Mouse (Mus musculus): ENCODE results near the gene Dnajc5. TPM values are rescaled to one million over a fixed set of nuclear protein-coding genes. Genes with fewer than 3 reads are reported as not detected.

Gene Dnajc5
- polyA plus RNA-seq, 1 experiment from 2014 or later = 110 TPM

- DNase-seq (ENCODE audit: low read depth, low spot score) = no peak
- ChIA-PET POLR2A (interaction anchor here (1.0 to 1.1 kb wide), 2 partner anchors 8 to 9 kb away, joined by 3 to 4 read pairs; no protein-coding TSS in a partner anchor), CTCF (interaction anchor here (0.8 to 1.4 kb wide), 2 partner anchors 10 to 69 kb away, joined by 4 to 5 read pairs; no protein-coding TSS in a partner anchor)
- no peaks in the 10 kb centered on the region for H3K27me3 ChIP-seq
- no peak for TF ChIP-seq CTCF (IDR thresholded peaks at IDR 0.05)
- ATAC-seq = no peak
- in situ Hi-C loops (cut with MboI; ENCODE audit: low pct_unique_long_range_greater_than_20kb) = loop anchor here (25.0 kb wide), 1 partner anchor 1379 kb away; no protein-coding TSS in a partner anchor
These were observed 71.3 kb downstream of the Dnajc5 start, which contains the start of gene Prpf6 for GRCm38 (mm10) chr2:181591528-181592085. TSS of gene Prpf6 (plus strand) at chr2:181591868.

- CTCF ChIA-PET = interaction anchor here (1.4 kb wide), 1 partner anchor 70 kb away, joined by 5 read pairs; no protein-coding TSS in a partner anchor
- H3K27me3 ChIP-seq = no peaks in the 10 kb centered on the region
- TF ChIP-seq CTCF (IDR thresholded peaks at IDR 0.05) = no peak
- ATAC-seq (peak; percentile 57), DNase-seq (ENCODE audit: low read depth, low spot score) (no peak)
- in situ Hi-C loops (cut with MboI; ENCODE audit: low pct_unique_long_range_greater_than_20kb) = loop anchor here (25.0 kb wide), 1 partner anchor 1380 kb away; no protein-coding TSS in a partner anchor
- POLR2A ChIA-PET = interaction anchor here (1.0 to 1.1 kb wide), 2 partner anchors 9 to 10 kb away, joined by 3 to 4 read pairs; no protein-coding TSS in a partner anchor
These were observed 72.2 kb downstream of the Dnajc5 start, which contains the start of gene Zfp512b for GRCm38 (mm10) chr2:181592231-181593041. TSS of gene Zfp512b (minus strand) at chr2:181592803.

DNA sequence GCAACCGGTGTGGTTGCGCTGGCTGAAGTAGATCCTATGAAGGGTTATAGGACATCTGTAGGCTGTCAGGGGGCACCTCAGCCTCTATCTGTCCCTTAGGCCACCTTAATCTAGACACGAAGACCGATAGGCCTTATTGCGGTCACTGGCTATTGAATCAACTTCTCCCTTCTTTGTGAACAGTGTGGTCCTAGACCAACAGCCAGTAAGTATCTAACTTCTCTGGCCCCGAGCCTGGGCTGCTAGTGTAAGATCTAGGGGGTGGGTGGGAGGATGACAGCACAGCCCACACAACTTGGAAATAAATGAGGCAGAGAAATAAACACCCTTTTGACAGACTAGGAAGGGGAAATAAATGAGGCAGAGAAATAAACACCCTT lies 72.7 kb downstream of the Dnajc5 start:
- no peak for DNase-seq (ENCODE audit: low read depth, low spot score)
- CTCF ChIA-PET = no interaction called here

DNA sequence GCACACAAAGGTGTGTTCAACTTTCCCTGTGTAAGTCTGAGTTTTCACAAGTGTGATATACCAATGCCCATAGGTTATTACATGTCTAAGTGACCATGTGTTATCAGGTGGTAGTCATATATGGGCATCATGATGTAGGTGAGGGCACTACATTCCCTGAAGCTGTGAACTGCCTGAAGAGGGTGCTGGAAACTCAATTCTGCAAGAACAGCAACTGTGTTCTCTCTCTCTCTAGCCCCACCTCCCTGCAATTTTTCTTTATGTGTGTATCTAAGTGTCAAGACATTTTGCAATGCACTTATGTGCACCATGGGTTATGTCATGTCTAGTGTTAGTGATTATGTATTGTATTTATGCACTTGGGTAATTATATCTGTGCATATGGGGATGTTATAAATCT lies 73.7 kb downstream of the Dnajc5 start:
- POLR2A ChIA-PET = interaction anchor here (0.6 to 0.7 kb wide), 2 partner anchors 9 to 434 kb away, joined by 3 read pairs; partner anchors contain the start of gene Uckl1
- no peak for ATAC-seq
- in situ Hi-C loops (cut with MboI; ENCODE audit: low pct_unique_long_range_greater_than_20kb) = loop anchor here (25.0 kb wide), 1 partner anchor 1382 kb away; no protein-coding TSS in a partner anchor
- CTCF ChIA-PET = interaction anchor here (0.8 to 2.3 kb wide), 4 partner anchors 10 to 183 kb away, joined by 3 to 7 read pairs (median 4); partner anchors contain the start of gene Uckl1
- no peak for TF ChIP-seq CTCF (IDR thresholded peaks at IDR 0.05)
- H3K27me3 ChIP-seq = no peaks in the 10 kb centered on the region
- DNase-seq (ENCODE audit: low read depth, low spot score) = no peak

More for the DNA sequence above, 72.7 kb downstream of the Dnajc5 start:
- POLR2A ChIA-PET = no interaction called here
- TF ChIP-seq CTCF (IDR thresholded peaks at IDR 0.05) = no peak
- peak; percentile 7 for ATAC-seq
- in situ Hi-C loops (cut with MboI; ENCODE audit: low pct_unique_long_range_greater_than_20kb) = loop anchor here (25.0 kb wide), 1 partner anchor 1381 kb away; no protein-coding TSS in a partner anchor
- no peaks in the 10 kb centered on the region for H3K27me3 ChIP-seq

- CTCF ChIA-PET = interaction anchor here (0.8 to 2.3 kb wide), 8 partner anchors 11 to 184 kb away, joined by 3 to 7 read pairs (median 4); partner anchors contain the start of gene Uckl1
- no peak for TF ChIP-seq CTCF (IDR thresholded peaks at IDR 0.05)
- no peak for ATAC-seq
- H3K27me3 ChIP-seq = no peaks in the 10 kb centered on the region
- in situ Hi-C loops (cut with MboI; ENCODE audit: low pct_unique_long_range_greater_than_20kb) = loop anchor here (25.0 kb wide), 1 partner anchor 1383 kb away; no protein-coding TSS in a partner anchor
- POLR2A ChIA-PET = interaction anchor here (0.7 kb wide), 1 partner anchor 210 kb away, joined by 5 read pairs; no protein-coding TSS in a partner anchor
- no peak for DNase-seq (ENCODE audit: low read depth, low spot score)
These were observed 74.8 kb downstream of the Dnajc5 start for GRCm38 (mm10) chr2:181594946-181595696.

- CTCF ChIA-PET = interaction anchor here (1.0 to 2.3 kb wide), 3 partner anchors 12 to 83 kb away, joined by 3 to 8 read pairs (median 7); partner anchors contain the start of gene Uckl1
- DNase-seq (ENCODE audit: low read depth, low spot score) (no peak), ATAC-seq (no peak)
- in situ Hi-C loops (cut with MboI; ENCODE audit: low pct_unique_long_range_greater_than_20kb) = loop anchor here (25.0 kb wide), 1 partner anchor 1384 kb away; no protein-coding TSS in a partner anchor
- POLR2A ChIA-PET = no interaction called here
- no peaks in the 10 kb centered on the region for H3K27me3 ChIP-seq
- no peak for TF ChIP-seq CTCF (IDR thresholded peaks at IDR 0.05)
These were observed 76.1 kb downstream of the Dnajc5 start for GRCm38 (mm10) chr2:181596221-181596960.

DNA sequence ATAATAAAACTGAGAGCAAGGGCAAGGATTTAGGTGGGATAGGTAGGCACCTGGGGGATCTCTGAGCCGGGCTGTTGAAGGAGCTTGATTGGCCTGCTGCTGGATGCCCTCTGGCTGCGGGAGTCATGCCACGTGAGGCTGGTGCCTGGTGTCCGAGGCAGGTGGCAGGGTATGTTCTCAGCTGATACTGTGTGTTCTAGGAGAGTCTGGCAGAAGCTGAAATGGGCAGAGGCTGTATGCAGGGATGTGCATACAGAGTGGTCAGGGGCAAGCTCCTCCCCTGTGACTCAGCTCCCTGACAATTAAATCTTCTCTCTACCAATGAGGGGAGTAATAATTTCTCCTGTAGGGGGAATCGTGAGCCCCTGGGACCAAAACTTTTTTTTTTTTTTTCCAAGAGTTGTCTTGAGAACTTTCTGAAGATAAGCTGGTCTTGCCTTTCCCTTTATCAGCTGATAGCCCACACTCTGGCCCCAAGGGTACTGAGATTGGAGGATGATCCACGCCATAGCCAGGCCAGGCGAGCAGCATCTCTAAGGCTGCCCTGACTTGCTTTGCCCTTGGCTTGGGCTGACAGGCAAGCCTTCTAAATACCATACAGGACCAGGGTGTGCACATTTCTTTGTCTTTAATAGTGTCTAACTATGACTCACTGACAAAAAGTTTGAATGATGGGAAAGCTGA lies 77.2 kb downstream of the Dnajc5 start:
- in situ Hi-C loops (cut with MboI; ENCODE audit: low pct_unique_long_range_greater_than_20kb) = loop anchor here (25.0 kb wide), 1 partner anchor 1385 kb away; no protein-coding TSS in a partner anchor
- DNase-seq (ENCODE audit: low read depth, low spot score) = no peak

More for the DNA sequence above, 77.2 kb downstream of the Dnajc5 start:
- ChIA-PET POLR2A (interaction anchor here (0.5 to 0.6 kb wide), 3 partner anchors 14 to 279 kb away, joined by 3 read pairs; no protein-coding TSS in a partner anchor), CTCF (interaction anchor here (1.7 kb wide), 1 partner anchor 81 kb away, joined by 8 read pairs; no protein-coding TSS in a partner anchor)
- ATAC-seq = no peak
- H3K27me3 ChIP-seq = no peaks in the 10 kb centered on the region
- TF ChIP-seq CTCF (IDR thresholded peaks at IDR 0.05) = no peak

All from Patski (cell line).